Mouse (Mus musculus): ENCODE measurements around the gene Olfr975.
"Not testable (repeated sequence)": the region's sequence is repeated elsewhere in the genome, so short reads cannot be mapped to it uniquely, and the experiment has no call there.

The Olfr975 gene

DNA sequence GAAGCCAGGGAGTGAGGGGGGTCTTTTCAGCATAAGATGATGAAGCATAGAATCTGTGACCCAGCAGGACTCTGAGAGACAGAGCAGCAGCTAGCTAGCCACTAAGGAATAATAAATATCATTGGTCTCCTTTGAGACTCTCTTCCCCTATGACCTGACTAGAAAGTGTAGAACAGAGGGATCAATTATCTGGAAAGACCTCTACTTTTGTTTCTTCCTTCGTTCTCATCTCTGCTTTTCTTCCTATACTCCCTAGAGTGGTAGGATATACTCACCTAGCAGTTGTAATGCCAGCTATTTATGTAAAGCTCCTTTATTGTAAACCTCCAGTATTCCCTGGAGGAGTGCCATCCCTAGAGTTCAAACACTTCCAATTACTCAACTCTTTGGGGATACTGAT, at the start of gene Olfr975:
Gene Olfr975 (minus strand): TSS at position 101 of the 400 bp plus-strand sequence.
- no peak for DNase-seq (ENCODE audit: low spot score in 2 of 2)

DNA sequence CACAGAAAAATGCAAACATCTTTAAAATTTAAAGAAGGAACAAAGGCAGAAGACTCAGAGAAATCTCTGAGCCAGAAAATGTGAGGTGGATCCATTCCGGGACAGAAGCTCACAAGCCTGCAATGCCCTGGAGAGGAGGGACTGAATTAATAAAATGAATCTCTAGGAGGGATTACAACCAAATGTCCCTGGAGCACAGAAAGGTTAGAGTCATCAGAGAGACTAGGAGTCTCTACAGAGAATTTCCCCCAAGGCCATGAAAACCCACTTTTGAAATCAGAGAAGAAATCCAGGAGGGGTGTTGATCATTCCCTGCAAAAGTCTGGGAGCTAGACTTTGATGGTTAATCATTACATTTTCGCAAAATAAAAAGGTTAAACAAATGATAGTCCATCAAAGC, 40.0 kb upstream of the Olfr975 start, which contains the start of gene Olfr978:
Gene Olfr978 (plus strand): TSS at position 301 of the 400 bp plus-strand sequence.
- DNase-seq (ENCODE audit: low spot score in 2 of 2), result no peak

DNA sequence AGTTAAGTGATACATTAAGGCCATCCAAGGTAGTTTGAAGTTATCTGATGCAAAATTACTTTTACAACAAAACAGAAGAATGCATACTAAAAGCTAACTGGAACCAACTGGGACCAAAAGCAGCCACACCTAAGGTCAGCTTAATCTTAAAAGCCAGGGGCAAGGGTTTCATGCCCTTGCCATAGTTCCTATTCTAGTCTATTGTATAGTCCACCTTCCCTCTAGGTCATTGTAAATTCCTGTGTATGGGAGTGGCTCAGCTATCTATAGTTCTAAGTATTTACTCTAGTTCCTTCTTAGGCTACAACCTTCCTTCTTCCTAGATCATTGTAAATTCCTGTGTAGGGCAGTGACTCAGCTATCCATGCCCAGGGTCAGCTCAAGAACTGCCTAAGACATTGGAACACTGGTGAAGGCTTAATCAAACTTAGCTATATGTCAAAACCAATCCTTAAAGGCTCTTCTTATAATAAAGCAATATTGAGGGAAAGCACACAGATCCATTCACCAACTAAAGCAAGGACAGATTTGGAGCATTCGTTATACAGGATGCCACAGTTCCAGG, 24.8 kb upstream of the Olfr975 start:
- DNase-seq (ENCODE audit: low spot score in 2 of 2), result not testable (repeated sequence)

DNA sequence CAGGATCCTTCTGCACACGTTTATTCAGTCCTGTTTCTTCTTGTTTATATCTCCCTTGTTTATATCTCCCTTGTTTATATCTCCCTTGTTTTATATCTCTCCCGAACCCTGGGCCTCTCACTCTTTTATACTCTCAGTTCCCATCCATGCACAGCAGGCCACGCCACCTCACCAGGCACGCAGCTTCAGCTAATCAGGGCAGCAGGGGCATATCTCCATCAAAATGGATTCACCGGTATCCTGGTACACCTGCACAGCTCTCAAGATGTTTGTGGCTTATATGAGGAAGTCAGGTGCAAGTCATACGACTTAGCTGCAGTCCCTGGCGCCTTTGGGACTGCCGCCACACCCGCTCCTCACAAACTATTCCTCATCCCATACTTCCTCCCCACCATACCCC, 9.2 kb upstream of the Olfr975 start, which contains the start of gene Olfr976:
Gene Olfr976 (minus strand): TSS at position 101 of the 400 bp plus-strand sequence.
- not testable (repeated sequence) for DNase-seq (ENCODE audit: low spot score in 2 of 2)

DNA sequence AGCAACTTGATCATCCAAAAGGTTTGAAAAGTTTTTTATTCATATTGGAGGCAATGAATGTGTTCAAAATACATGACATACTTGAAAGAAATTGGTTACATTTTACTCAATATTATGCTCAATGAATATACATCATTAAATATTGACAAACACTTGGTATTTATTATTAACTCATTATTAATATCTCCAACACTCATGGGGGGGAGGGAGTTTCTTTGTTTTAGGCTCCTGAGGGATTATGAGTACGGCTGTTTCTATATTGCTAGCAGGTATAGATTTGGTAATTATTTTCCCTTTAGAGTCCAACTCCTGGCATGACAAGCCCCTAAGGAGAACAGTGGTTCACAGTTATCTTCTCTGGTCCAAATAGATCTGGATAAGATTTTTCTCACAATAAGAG, 14.6 kb downstream of the Olfr975 start, which contains the start of gene Olfr974:
Gene Olfr974 (plus strand): TSS at position 301 of the 400 bp plus-strand sequence.
- no peak for DNase-seq (ENCODE audit: low spot score in 2 of 2)

DNA sequence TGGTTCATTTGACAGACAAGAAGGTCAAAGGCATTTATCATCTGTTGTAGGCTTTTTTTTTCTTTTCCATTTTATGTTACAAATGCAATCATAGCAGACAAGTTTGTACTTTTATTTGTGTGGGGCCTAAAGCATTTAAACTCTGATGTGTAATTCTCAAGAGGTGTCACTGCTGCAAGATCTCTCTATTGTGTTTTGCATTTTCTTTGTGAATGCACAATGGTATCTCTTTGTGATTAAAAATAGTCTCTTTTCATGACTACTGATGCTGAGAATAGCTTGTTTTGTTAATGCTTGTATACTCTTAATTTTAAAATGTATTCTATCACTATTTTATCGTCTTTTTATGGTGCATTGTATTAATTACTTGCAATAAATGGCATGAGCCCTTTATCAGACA, 23.0 kb downstream of the Olfr975 start:
- not testable (repeated sequence) for DNase-seq (ENCODE audit: low spot score in 2 of 2)

DNA sequence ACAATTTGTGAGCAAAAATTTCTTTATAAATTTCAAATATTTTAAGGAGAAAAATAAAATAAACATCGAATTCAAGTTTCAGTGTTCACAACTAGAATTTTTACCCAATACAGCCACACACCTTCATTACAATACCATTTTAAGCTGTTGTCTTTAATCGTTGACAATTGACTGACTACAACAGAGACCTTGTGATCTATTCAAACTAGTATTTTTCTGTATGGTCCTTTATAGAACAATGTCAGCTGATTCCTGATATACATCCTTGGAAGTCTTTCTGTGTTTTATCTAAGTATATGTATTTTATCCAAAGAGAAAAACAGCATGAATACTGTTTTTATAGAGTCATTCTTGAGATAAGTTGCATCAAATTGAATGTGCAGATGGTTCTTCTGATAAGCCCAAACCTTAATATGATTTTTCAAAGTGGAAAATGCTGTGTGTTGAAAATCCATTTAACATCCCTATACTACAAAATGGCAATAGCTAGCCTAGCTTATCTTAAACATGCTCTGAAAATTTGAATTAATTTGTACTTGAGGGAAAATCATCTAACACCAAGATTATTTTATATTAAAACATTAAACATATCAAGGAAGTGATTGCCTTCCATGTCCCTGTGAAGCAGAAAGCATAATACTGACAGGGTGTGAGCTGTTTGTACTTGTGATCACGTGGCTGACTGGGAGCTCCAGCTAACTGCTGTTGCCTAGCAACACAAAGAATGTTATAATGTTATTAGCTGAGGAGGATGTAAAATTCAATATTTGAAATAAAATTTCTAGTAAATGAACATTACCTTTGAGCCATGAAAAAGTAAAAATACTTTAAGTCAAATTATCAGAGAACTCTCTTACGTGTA, 23.6 kb downstream of the Olfr975 start:
- not testable (repeated sequence) for DNase-seq (ENCODE audit: low spot score in 2 of 2)

DNA sequence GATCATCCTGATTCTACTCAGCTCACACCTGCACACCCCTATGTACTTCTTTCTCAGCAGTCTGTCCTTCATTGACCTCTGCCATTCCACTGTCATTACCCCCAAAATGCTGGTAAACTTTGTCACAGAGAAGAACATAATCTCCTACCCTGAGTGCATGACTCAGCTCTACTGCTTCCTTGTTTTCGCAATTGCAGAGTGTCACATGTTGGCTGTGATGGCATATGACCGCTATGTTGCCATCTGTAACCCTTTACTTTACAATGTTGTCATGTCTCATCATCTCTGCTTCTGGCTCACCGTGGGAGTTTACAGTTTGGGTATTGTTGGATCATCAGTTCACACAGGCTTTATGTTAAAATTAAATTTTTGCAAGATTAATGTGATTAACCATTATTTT, 41.9 kb downstream of the Olfr975 start:
- DNase-seq (ENCODE audit: low spot score in 2 of 2), result no peak

DNA sequence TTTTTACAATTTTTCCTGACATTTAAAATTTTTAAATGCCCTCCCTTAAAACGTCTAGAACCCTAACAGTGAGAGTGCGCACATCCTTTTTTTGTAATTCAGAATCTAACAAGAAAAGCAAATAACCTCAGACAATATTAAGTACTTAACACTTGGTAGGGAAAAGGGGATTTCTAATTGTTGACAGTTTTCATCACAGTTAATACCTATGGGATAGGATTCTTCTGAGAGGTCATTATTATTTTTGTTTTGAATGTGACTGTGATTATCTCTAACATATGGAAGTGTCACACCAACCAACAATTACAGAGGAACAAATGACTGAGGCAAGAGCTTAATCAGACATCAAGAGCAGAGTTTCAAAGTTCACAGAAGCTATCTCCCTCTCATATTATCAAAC, 44.8 kb downstream of the Olfr975 start, which contains the start of gene Olfr229:
Gene Olfr229 (plus strand): TSS at position 301 of the 400 bp plus-strand sequence.
- DNase-seq (ENCODE audit: low spot score in 2 of 2), result no peak

DNA sequence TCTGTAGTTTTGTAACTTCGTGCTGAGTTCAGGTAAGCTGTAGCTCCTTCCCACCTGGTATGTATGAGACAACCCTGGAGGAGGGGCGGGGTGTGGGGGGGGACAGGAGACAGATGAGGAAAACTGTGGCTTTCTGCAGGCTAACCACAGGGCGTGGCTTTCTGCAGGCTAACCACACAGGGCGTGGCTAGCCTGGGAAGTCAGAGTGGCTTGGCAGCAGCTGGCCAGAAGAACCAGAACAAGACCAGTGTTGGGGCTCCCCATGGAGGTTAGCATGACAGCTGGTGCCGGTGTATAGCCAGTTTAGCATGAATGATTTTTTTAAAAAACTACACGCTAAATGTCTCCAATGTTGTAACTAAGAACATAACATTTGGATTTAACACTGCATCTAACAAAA, 46.7 kb downstream of the Olfr975 start:
- DNase-seq (ENCODE audit: low spot score in 2 of 2), result no peak
